Mouse (Mus musculus) embryonic facial prominence, embryonic 11.5 days (tissue): ENCODE measurements around the gene Dnah10. TPM values are rescaled to one million over a fixed set of nuclear protein-coding genes. Genes with fewer than 3 reads are reported as not detected.

Experiments used
- ATAC-seq: fragments of 200-750 bp; cut with Nextera tagmentation; replicated peaks from 2 replicates; pipeline ENCODE4 v1.8.0; 2017; ENCODE audit warnings: low read depth; ENCODE audit not compliant: insufficient number of reproducible peaks, low FRiP score, low TSS enrichment
- DNase-seq: peaks from one replicate; pipeline ENCODE4 v3.0.0-alpha.2; 2015; ENCODE audit warnings: low spot score
- H3K27ac ChIP-seq: fragments of 300-500 bp; sonication (generic); replicated peaks from 2 replicates; pipeline ENCODE4 v1.5.1; 2014; ENCODE audit warnings: mild to moderate bottlenecking, low read depth, low read length, control low read depth
- H3K27me3 ChIP-seq: fragments of 300-500 bp; sonication (generic); 2 replicates; pipeline ENCODE4 v1.6.1; 2014; ENCODE audit warnings: mild to moderate bottlenecking, low read length, moderate library complexity, mixed read lengths; ENCODE audit not compliant: control insufficient read depth, insufficient read depth
- H3K36me3 ChIP-seq: fragments of 300-500 bp; sonication (generic); replicated peaks from 2 replicates; pipeline ENCODE4 v1.6.1; 2014; ENCODE audit warnings: low read depth, mild to moderate bottlenecking, low read length, moderate library complexity, mixed read lengths; ENCODE audit not compliant: control insufficient read depth, insufficient read depth
- H3K4me1 ChIP-seq: fragments of 300-500 bp; sonication (generic); 2 replicates; pipeline ENCODE4 v1.6.1; 2014; ENCODE audit warnings: low read length, mixed read lengths; ENCODE audit not compliant: control insufficient read depth, insufficient read depth
- H3K4me2 ChIP-seq: fragments of 300-500 bp; sonication (generic); 2 replicates; pipeline ENCODE4 v1.6.1; 2014; ENCODE audit warnings: low read depth, mild to moderate bottlenecking, control low read depth, low read length, moderate library complexity
- H3K4me3 ChIP-seq: fragments of 300-500 bp; sonication (generic); 2 replicates; pipeline ENCODE4 v1.5.1; 2014; ENCODE audit warnings: low read depth, low read length, control low read depth
- H3K9ac ChIP-seq: fragments of 300-500 bp; sonication (generic); replicated peaks from 2 replicates; pipeline ENCODE4 v1.6.1; 2014; ENCODE audit warnings: mild to moderate bottlenecking, control low read depth, low read length
- H3K9me3 ChIP-seq: fragments of 300-500 bp; sonication (generic); replicated peaks from 2 replicates; pipeline ENCODE4 v1.6.1; 2016; ENCODE audit warnings: mild to moderate bottlenecking, low read length, inconsistent platforms, mixed read lengths; ENCODE audit not compliant: control insufficient read depth
- WGBS: fragments of 180-500 bp; shearing (Covaris S2); extraction: QIAGEN DNeasy Blood & Tissue Kit; methylation state at CpG from one replicate; pipeline ENCODE4 v1.1.7; 2014; 5-methylcytosine and 5-hydroxymethylcytosine counted together
- polyA plus RNA-seq: library from polyadenylated mRNA; unstranded; fragments of >200 nt; fragmentation: Nextera tagmentation; extraction: Ambion mirVana; gene quantifications from 2 replicates; pipeline ENCODE4 v1.2.1, GENCODE M21; 2014

Dnah10 gene
- polyA plus RNA-seq, 1 experiment from 2014 or later: 0.01 TPM

DNA sequence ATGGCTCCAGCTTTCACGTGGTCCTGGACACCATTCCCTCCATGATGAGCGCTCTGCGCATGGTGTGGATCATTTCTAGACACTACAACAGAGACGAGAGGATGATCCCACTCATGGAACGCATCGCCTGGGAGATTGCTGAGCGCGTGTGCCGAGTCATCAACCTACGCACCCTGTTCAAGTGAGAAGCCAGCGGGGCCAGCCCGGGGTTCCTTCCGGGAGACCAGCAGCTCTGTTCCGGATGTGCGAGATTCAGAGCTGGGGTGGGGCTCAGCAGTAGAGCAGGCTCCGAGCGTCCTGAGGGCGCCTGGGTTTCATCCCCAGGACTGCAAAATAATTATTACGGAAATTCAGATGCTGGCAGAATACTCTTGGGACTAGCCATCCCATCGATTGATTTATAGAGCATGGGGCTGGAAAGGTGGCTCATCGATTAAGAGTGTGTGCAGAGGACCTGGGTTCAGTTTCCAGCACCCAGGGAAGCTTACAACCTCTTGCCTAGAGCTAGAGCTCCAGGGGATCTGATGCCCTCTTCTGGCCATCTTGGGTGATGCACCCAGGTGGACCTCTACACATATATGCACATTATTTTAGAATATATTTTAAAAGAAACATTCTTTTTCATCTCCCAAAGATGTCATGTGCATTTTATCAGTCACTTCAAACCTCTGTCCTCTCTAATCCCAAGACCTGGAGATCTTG is 17.2 kb downstream of the Dnah10 start:
- WGBS: 97% methylated on average over 21 of the region's 21 CpGs
- Histone ChIP-seq H3K9ac (no peak overlapping the region), H3K27me3 (no peaks in the 10 kb centered on the region), H3K36me3 (no peaks in the 10 kb centered on the region), H3K9me3 (no peaks in the 10 kb centered on the region), H3K4me3 (no peak overlapping the region), H3K4me2 (no peak overlapping the region), H3K4me1 (no peaks in the 10 kb centered on the region), H3K27ac (no peak overlapping the region)
- ATAC-seq (no peak), DNase-seq (no peak)

- Histone ChIP-seq H3K9ac (no peak overlapping the region), H3K4me1 (no peaks in the 10 kb centered on the region), H3K27ac (no peak overlapping the region), H3K4me3 (no peak overlapping the region), H3K9me3 (no peaks in the 10 kb centered on the region), H3K27me3 (no peaks in the 10 kb centered on the region), H3K4me2 (no peak overlapping the region), H3K36me3 (no peaks in the 10 kb centered on the region)
- ATAC-seq (no peak), DNase-seq (no peak)
- 93% methylated on average over 3 of the region's 3 CpGs for WGBS
Measured at GRCm38 (mm10) chr5:124743841-124744240, 19.0 kb downstream of the Dnah10 start.

GRCm38 (mm10) chr5:124746220-124746619 is 21.3 kb downstream of the Dnah10 start:
- Histone ChIP-seq H3K9me3 (no peaks in the 10 kb centered on the region), H3K4me2 (no peak overlapping the region), H3K27me3 (no peaks in the 10 kb centered on the region), H3K4me3 (no peak overlapping the region), H3K36me3 (no peaks in the 10 kb centered on the region), H3K9ac (no peak overlapping the region), H3K4me1 (no peaks in the 10 kb centered on the region), H3K27ac (no peak overlapping the region)
- DNase-seq (no peak), ATAC-seq (no peak)
- 91% methylated on average over 15 of the region's 15 CpGs for WGBS

DNA sequence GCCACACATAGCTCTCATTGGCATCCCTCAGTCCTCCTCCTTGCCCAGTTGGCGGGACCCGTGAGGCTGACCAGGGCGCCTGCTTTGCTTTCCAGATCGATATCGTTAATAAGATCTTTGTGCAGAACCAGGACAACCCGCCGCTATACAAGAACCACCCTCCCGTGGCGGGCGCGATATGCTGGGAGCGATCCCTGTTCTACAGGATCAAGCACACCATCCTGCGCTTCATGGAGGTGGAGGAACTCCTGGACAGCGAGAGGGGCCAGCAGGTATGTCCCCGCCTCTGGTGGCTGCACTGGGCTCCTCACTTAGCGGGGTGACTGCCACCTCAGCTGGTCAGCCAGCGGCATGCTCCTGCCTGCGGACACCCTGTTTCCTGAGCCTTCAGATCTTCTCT is 23.4 kb downstream of the Dnah10 start:
- H3K36me3 ChIP-seq: no peaks in the 10 kb centered on the region
- H3K27me3 ChIP-seq: no peaks in the 10 kb centered on the region
- WGBS: 89% methylated on average over 18 of the region's 18 CpGs
- H3K27ac ChIP-seq: no peak overlapping the region
- H3K4me2 ChIP-seq: no peak overlapping the region
- no peaks in the 10 kb centered on the region for H3K4me1 ChIP-seq
- ATAC-seq (no peak), DNase-seq (no peak)
- no peak overlapping the region for H3K9ac ChIP-seq
- H3K4me3 ChIP-seq: no peak overlapping the region
- no peaks in the 10 kb centered on the region for H3K9me3 ChIP-seq

GRCm38 (mm10) chr5:124751656-124752055 is 26.8 kb downstream of the Dnah10 start:
- H3K4me1 ChIP-seq: no peaks in the 10 kb centered on the region
- WGBS: 91% methylated on average over 9 of the region's 9 CpGs
- H3K27me3 ChIP-seq: no peaks in the 10 kb centered on the region
- no peak for DNase-seq
- no peaks in the 10 kb centered on the region for H3K36me3 ChIP-seq
- no peaks in the 10 kb centered on the region for H3K9me3 ChIP-seq
- H3K4me3 ChIP-seq: no peak overlapping the region
- no peak overlapping the region for H3K27ac ChIP-seq
- ATAC-seq: no peak
- H3K9ac ChIP-seq: no peak overlapping the region
- H3K4me2 ChIP-seq: no peak overlapping the region; the same call in 1 of the 2 replicates

DNA sequence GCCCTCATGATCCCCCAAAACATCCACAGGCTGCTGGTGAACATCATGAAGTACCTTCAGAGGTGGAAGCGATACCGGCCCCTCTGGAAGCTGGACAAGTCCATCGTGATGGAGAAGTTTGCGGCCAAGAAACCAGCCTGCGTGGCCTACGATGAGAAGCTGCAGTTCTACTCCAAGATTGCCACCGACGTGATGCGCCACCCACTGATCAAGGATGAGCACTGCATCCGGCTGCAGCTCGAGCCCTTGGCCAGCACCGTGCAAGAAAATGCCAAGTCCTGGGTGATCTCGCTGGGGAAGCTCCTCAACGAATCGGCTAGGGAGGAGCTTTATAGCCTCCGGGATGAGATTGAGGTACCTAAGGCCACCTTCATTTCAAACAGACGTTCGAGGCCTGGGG is 36.1 kb downstream of the Dnah10 start:
- no peaks in the 10 kb centered on the region for H3K36me3 ChIP-seq
- no peak overlapping the region for H3K27ac ChIP-seq
- ATAC-seq: no peak
- 64% methylated on average over 18 of the region's 18 CpGs for WGBS
- H3K4me3 ChIP-seq: no peak overlapping the region
- H3K9me3 ChIP-seq: no peaks in the 10 kb centered on the region
- H3K9ac ChIP-seq: no peak overlapping the region
- H3K4me2 ChIP-seq: no peak overlapping the region
- no peaks in the 10 kb centered on the region for H3K27me3 ChIP-seq
- no peak for DNase-seq
- no peaks in the 10 kb centered on the region for H3K4me1 ChIP-seq

- Histone ChIP-seq H3K4me1 (no peaks in the 10 kb centered on the region), H3K27me3 (no peaks in the 10 kb centered on the region), H3K36me3 (no peaks in the 10 kb centered on the region), H3K4me2 (no peak overlapping the region), H3K4me3 (no peak overlapping the region), H3K27ac (no peak overlapping the region), H3K9ac (no peak overlapping the region), H3K9me3 (no peaks in the 10 kb centered on the region)
- no peak for DNase-seq
- no peak for ATAC-seq
- 85% methylated on average over 1 of the region's 1 CpGs for WGBS
Measured at GRCm38 (mm10) chr5:124761787-124762186, 36.9 kb downstream of the Dnah10 start.

- WGBS: 80% methylated on average over 3 of the region's 3 CpGs
- Histone ChIP-seq H3K9me3 (no peaks in the 10 kb centered on the region), H3K9ac (no peak overlapping the region), H3K36me3 (no peaks in the 10 kb centered on the region), H3K4me2 (no peak overlapping the region), H3K27me3 (no peaks in the 10 kb centered on the region), H3K4me3 (no peak overlapping the region), H3K4me1 (no peaks in the 10 kb centered on the region), H3K27ac (no peak overlapping the region)
- ATAC-seq: no peak
- no peak for DNase-seq
Measured at GRCm38 (mm10) chr5:124774552-124774951, 49.7 kb downstream of the Dnah10 start.
